Mouse (Mus musculus): ENCODE measurements around the gene Rilpl1. TPM values are rescaled to one million over a fixed set of nuclear protein-coding genes. Genes with fewer than 3 reads are reported as not detected.

Gene Rilpl1
- polyA plus RNA-seq, 2 experiments, result 0.98 to 1.4 TPM

GRCm38 (mm10) chr5:124450051-124450450, 81.1 kb downstream of the Rilpl1 start:
- Histone ChIP-seq H3K27me3 (ENCODE audit: control insufficient read depth, insufficient read depth, low read length) (no peaks in the 10 kb centered on the region), H3K4me2 (ENCODE audit: low read depth) (peak overlapping the region; percentile 7), H3K9ac (replicated peaks) (no peak overlapping the region), H3K4me3 (ENCODE audit: insufficient read depth in 1 of 2, low read depth in 2 of 2, low read length in 2 of 2) (no peak overlapping the region), H3K9me3 (ENCODE audit: control insufficient read depth, low read length) (no peaks in the 10 kb centered on the region), H3K4me1 (replicated peaks; ENCODE audit: control insufficient read depth in 2 of 2, insufficient read depth in 2 of 2, low read length in 1 of 2) (peaks cover 28 to 45% of the 10 kb centered on the region in 2 experiments), H3K36me3 (replicated peaks; ENCODE audit: control insufficient read depth, insufficient read depth, low read depth) (peaks cover 82% of the 10 kb centered on the region), H3K27ac (peak overlapping the region; percentile 60; the same call in 1 of the 2 replicates)
- ATAC-seq (ENCODE audit: insufficient read depth) (no peak), DNase-seq (ENCODE audit: low read depth in 3 of 3, low spot score in 3 of 3) (no peak)
- WGBS (ENCODE audit: insufficient replicate concordance), result 82% methylated on average over 7 of the region's 7 CpGs
- no peak for TF ChIP-seq EP300 (IDR thresholded peaks at IDR 0.05; ENCODE audit: low read depth)
- no peak for TF ChIP-seq CTCF (IDR thresholded peaks at IDR 0.05; ENCODE audit: low read depth)

GRCm38 (mm10) chr5:124449494-124449893, 81.7 kb downstream of the Rilpl1 start:
- H3K4me3 ChIP-seq (ENCODE audit: insufficient read depth in 1 of 2, low read depth in 2 of 2, low read length in 2 of 2), result no peak overlapping the region
- H3K4me1 ChIP-seq (replicated peaks; ENCODE audit: control insufficient read depth in 2 of 2, insufficient read depth in 2 of 2, low read length in 1 of 2), result peaks cover 31 to 49% of the 10 kb centered on the region in 2 experiments
- no peaks in the 10 kb centered on the region for H3K9me3 ChIP-seq (ENCODE audit: control insufficient read depth, low read length)
- no peak for TF ChIP-seq EP300 (IDR thresholded peaks at IDR 0.05; ENCODE audit: low read depth)
- no peak for TF ChIP-seq CTCF (IDR thresholded peaks at IDR 0.05; ENCODE audit: low read depth)
- 79% methylated on average over 6 of the region's 6 CpGs for WGBS (ENCODE audit: insufficient replicate concordance)
- H3K36me3 ChIP-seq (replicated peaks; ENCODE audit: control insufficient read depth, insufficient read depth, low read depth), result peaks cover 77% of the 10 kb centered on the region
- H3K9ac ChIP-seq (replicated peaks), result no peak overlapping the region
- no peak overlapping the region; the same call in 1 of the 2 replicates for H3K4me2 ChIP-seq (ENCODE audit: low read depth)
- no peak overlapping the region for H3K27ac ChIP-seq
- no peak for DNase-seq (ENCODE audit: low read depth in 3 of 3, low spot score in 3 of 3)
- ATAC-seq (ENCODE audit: insufficient read depth), result no peak
- H3K27me3 ChIP-seq (ENCODE audit: control insufficient read depth, insufficient read depth, low read length), result no peaks in the 10 kb centered on the region

GRCm38 (mm10) chr5:124446301-124446881, 84.8 kb downstream of the Rilpl1 start:
- ATAC-seq (ENCODE audit: insufficient read depth), result peak; percentile 70
- Histone ChIP-seq H3K27me3 (ENCODE audit: control insufficient read depth, insufficient read depth, low read length) (no peaks in the 10 kb centered on the region), H3K27ac (peak overlapping the region; percentile 86), H3K9ac (replicated peaks) (peak overlapping the region; percentile 80), H3K9me3 (ENCODE audit: control insufficient read depth, low read length) (no peaks in the 10 kb centered on the region), H3K36me3 (replicated peaks; ENCODE audit: control insufficient read depth, insufficient read depth, low read depth) (peaks cover 50% of the 10 kb centered on the region), H3K4me2 (ENCODE audit: low read depth) (peak overlapping the region; percentile 70), H3K4me1 (replicated peaks; ENCODE audit: control insufficient read depth in 2 of 2, insufficient read depth in 2 of 2, low read length in 1 of 2) (peaks cover 56 to 68% of the 10 kb centered on the region in 2 experiments), H3K4me3 (ENCODE audit: insufficient read depth in 1 of 2, low read depth in 2 of 2, low read length in 2 of 2) (peak overlapping the region; percentile 79 to 86)
- TF ChIP-seq EP300 (IDR thresholded peaks at IDR 0.05; ENCODE audit: low read depth), result no peak
- peak; percentile 70 for TF ChIP-seq CTCF (IDR thresholded peaks at IDR 0.05; ENCODE audit: low read depth)
- WGBS (ENCODE audit: insufficient replicate concordance), result under 1% methylated on average over 15 of the region's 15 CpGs
- DNase-seq (ENCODE audit: low read depth in 3 of 3, low spot score in 3 of 3), result peak; percentile 73 to 78 (median 74)

DNA sequence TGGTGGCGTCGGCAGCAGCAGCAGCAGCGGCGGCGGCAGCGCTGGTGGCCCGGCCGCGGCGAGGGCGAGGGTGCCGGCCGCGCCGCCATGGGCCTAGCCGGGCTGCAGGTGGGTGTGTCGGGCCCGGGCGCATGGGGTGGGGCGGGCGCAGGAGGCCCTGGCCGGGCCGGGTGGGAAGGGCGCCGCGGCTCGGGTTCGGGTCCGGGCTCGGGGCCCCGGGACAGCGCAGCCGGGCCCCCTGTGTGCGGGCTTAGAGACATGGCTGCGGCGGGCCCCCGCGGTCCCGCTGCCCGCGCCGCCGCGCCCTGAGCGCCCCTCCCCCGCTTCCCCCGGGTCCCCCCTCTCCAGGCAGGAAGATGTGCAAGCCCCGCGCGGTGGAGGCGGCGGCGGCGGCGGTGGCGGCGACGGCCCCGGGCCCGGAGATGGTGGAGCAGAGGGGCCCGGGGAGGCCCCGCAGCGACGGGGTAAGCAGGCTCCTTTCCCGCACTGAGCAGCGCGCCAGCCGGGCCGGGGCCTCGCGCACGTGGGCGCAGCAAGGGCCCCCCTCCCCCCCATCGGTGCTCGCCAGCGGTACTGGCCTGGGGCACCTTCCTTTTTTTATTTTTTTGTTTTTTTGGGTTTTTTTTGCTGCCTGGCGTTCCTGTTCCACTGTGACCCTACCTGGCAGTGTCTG, 85.4 kb downstream of the Rilpl1 start:
- H3K36me3 ChIP-seq (replicated peaks; ENCODE audit: control insufficient read depth, insufficient read depth, low read depth), result peaks cover 43% of the 10 kb centered on the region
- H3K9me3 ChIP-seq (ENCODE audit: control insufficient read depth, low read length), result no peaks in the 10 kb centered on the region
- ATAC-seq (ENCODE audit: insufficient read depth) (peak; percentile 70), DNase-seq (ENCODE audit: low read depth in 3 of 3, low spot score in 3 of 3) (peak in 1 of 3 experiments; percentile 39)
- H3K4me2 ChIP-seq (ENCODE audit: low read depth), result peak overlapping the region; percentile 70
- H3K27ac ChIP-seq, result peak overlapping the region; percentile 86
- under 1% methylated on average over 49 of the region's 77 CpGs for WGBS (ENCODE audit: insufficient replicate concordance)
- TF ChIP-seq EP300 (IDR thresholded peaks at IDR 0.05; ENCODE audit: low read depth) (no peak), CTCF (IDR thresholded peaks at IDR 0.05; ENCODE audit: low read depth) (no peak)
- peak overlapping the region; percentile 79 to 86 for H3K4me3 ChIP-seq (ENCODE audit: insufficient read depth in 1 of 2, low read depth in 2 of 2, low read length in 2 of 2)
- peaks cover 50 to 63% of the 10 kb centered on the region in 2 experiments for H3K4me1 ChIP-seq (replicated peaks; ENCODE audit: control insufficient read depth in 2 of 2, insufficient read depth in 2 of 2, low read length in 1 of 2)
- peak overlapping the region; percentile 80 for H3K9ac ChIP-seq (replicated peaks)
- no peaks in the 10 kb centered on the region for H3K27me3 ChIP-seq (ENCODE audit: control insufficient read depth, insufficient read depth, low read length)

All from liver, embryonic 14.5 days (tissue).